Mouse (Mus musculus) G1E (cell line): Measurements from ENCODE around the gene Kcnb1.

Experiments
- CTCF ChIP-seq: IDR thresholded peaks from 2 replicates; pipeline ENCODE4 v1.5.1; 2012; ENCODE audit warnings: low read depth, low read length, inconsistent platforms, mixed read lengths
- GATA2 ChIP-seq: IDR thresholded peaks from 2 replicates; pipeline ENCODE4 v1.6.1; 2012; ENCODE audit warnings: low read depth, low read length, inconsistent platforms, borderline replicate concordance
- TAL1 ChIP-seq: conservative IDR thresholded peaks from 2 replicates; pipeline ENCODE4 v1.6.1; 2012; ENCODE audit warnings: low read depth, low read length, inconsistent platforms, mixed read lengths

- TF ChIP-seq CTCF: no peak
- no peak for TF ChIP-seq TAL1
- TF ChIP-seq GATA2: no peak
Measured at GRCm38 (mm10) chr2:167143914-167144313, 46.0 kb downstream of the Kcnb1 start.
